Comparison of ENCODE assay signal across 12 mouse cellular contexts in genomic region chr16:95872436-95872835, GRCm38 (mm10).
DNase-seq lines count a peak whose midpoint lies in the region; ATAC-seq and TF ChIP-seq lines count a peak whose summit lies in the region.
"Had no signal": no experiment of that assay in that cellular context is flagged by ENCODE, and none has a peak within 500 bp of the region (broad histone marks: within the 10 kb centered on the region; RNA-seq: fewer than 3 reads in every experiment).

No protein-coding gene starts in this region.

- no peak overlapping the region for H3K9ac ChIP-seq in kidney, embryonic 14.5 days (ENCODE audit: low read depth, low read length)
- H3K9ac ChIP-seq in heart, embryonic 16.5 days (ENCODE audit: low read length) = no peak overlapping the region
- H3K9ac ChIP-seq in hindbrain, embryonic 14.5 days = no peak overlapping the region
- H3K9ac ChIP-seq in hindbrain, embryonic 16.5 days (ENCODE audit: low read depth, low read length) = no peak overlapping the region
- H3K9ac ChIP-seq: embryonic facial prominence, embryonic 13.5 days; forebrain, postnatal 0 days had no signal

- no peaks in the 10 kb centered on the region for H3K27me3 ChIP-seq in kidney, adult 2 months (replicated peaks; ENCODE audit: control insufficient read depth, insufficient read depth, low read length)
- H3K27me3 ChIP-seq in kidney, embryonic 14.5 days (ENCODE audit: control insufficient read depth, insufficient read depth, low read length) = no peaks in the 10 kb centered on the region
- no peaks in the 10 kb centered on the region for H3K27me3 ChIP-seq in heart, embryonic 16.5 days (ENCODE audit: control insufficient read depth, insufficient read depth, low read length)
- no peaks in the 10 kb centered on the region for H3K27me3 ChIP-seq in limb, embryonic 10.5 days (ENCODE audit: low read depth, poor library complexity, severe bottlenecking)
- H3K27me3 ChIP-seq in hindbrain, embryonic 14.5 days (ENCODE audit: control insufficient read depth, insufficient read depth, low read length) = no peaks in the 10 kb centered on the region
- H3K27me3 ChIP-seq in hindbrain, embryonic 16.5 days (replicated peaks; ENCODE audit: control insufficient read depth, insufficient read depth, low read length) = no peaks in the 10 kb centered on the region
- H3K27me3 ChIP-seq: CH12.LX; embryonic facial prominence, embryonic 13.5 days had no signal

- 43% methylated on average over 3 of the region's 3 CpGs for WGBS in kidney, adult 2 months
- WGBS in kidney, embryonic 14.5 days = 32% methylated on average over 3 of the region's 3 CpGs
- 56% methylated on average over 3 of the region's 3 CpGs for WGBS in heart, embryonic 16.5 days
- 50% methylated on average over 3 of the region's 3 CpGs for WGBS in limb, embryonic 10.5 days
- WGBS in hindbrain, embryonic 14.5 days = 76% methylated on average over 3 of the region's 3 CpGs
- 74% methylated on average over 3 of the region's 3 CpGs for whole genome bisulfite sequencing in hindbrain, embryonic 16.5 days

- peak overlapping the region; percentile 54; the same call in 1 of the 2 replicates for H3K27ac ChIP-seq in kidney, adult 2 months (ENCODE audit: insufficient read depth, low read depth, low read length)
- no peak overlapping the region for H3K27ac ChIP-seq in kidney, embryonic 14.5 days (ENCODE audit: low read depth, low read length)
- H3K27ac ChIP-seq in gastrocnemius, adult 2 months = peak overlapping the region; percentile 52; the same call in 1 of the 2 replicates
- peak overlapping the region; percentile 33 for H3K27ac ChIP-seq in heart, embryonic 16.5 days (ENCODE audit: low read length)
- peak overlapping the region; percentile 53; the same call in 1 of the 2 replicates for H3K27ac ChIP-seq in limb, embryonic 10.5 days
- no peak overlapping the region for H3K27ac ChIP-seq in hindbrain, embryonic 14.5 days
- H3K27ac ChIP-seq in hindbrain, embryonic 16.5 days (ENCODE audit: low read depth, low read length) = no peak overlapping the region
- H3K27ac ChIP-seq: embryonic facial prominence, embryonic 13.5 days had no signal

- H3K9me3 ChIP-seq in kidney, embryonic 14.5 days (ENCODE audit: control insufficient read depth, low read length) = no peaks in the 10 kb centered on the region
- no peaks in the 10 kb centered on the region for H3K9me3 ChIP-seq in heart, embryonic 16.5 days (replicated peaks; ENCODE audit: control insufficient read depth, low read length)
- no peaks in the 10 kb centered on the region for H3K9me3 ChIP-seq in limb, embryonic 10.5 days (replicated peaks)
- H3K9me3 ChIP-seq in hindbrain, embryonic 14.5 days (ENCODE audit: control insufficient read depth, low read length) = no peaks in the 10 kb centered on the region
- no peaks in the 10 kb centered on the region for H3K9me3 ChIP-seq in hindbrain, embryonic 16.5 days (ENCODE audit: control insufficient read depth, low read length)
- H3K9me3 ChIP-seq: embryonic facial prominence, embryonic 13.5 days had no signal

- no peak for TF ChIP-seq POLR2A in kidney, adult 2 months (IDR thresholded peaks at IDR 0.05; ENCODE audit: low read depth, low read length)

- H3K4me2 ChIP-seq in kidney, embryonic 14.5 days (replicated peaks; ENCODE audit: low read depth, low read length) = no peak overlapping the region
- H3K4me2 ChIP-seq in heart, embryonic 16.5 days (ENCODE audit: low read depth, low read length) = no peak overlapping the region
- no peak overlapping the region for H3K4me2 ChIP-seq in hindbrain, embryonic 14.5 days (replicated peaks)
- no peak overlapping the region for H3K4me2 ChIP-seq in hindbrain, embryonic 16.5 days (ENCODE audit: low read length)
- H3K4me2 ChIP-seq: embryonic facial prominence, embryonic 13.5 days had no signal

- no peaks in the 10 kb centered on the region for H3K4me1 ChIP-seq in kidney, adult 2 months (ENCODE audit: control insufficient read depth, insufficient read depth, low read length)
- H3K4me1 ChIP-seq in kidney, embryonic 14.5 days (ENCODE audit: control insufficient read depth, insufficient read depth, low read length) = no peaks in the 10 kb centered on the region
- no peaks in the 10 kb centered on the region for H3K4me1 ChIP-seq in heart, embryonic 16.5 days (ENCODE audit: control insufficient read depth, insufficient read depth, low read length)
- peaks cover 26% of the 10 kb centered on the region for H3K4me1 ChIP-seq in limb, embryonic 10.5 days
- H3K4me1 ChIP-seq in hindbrain, embryonic 14.5 days (replicated peaks; ENCODE audit: control insufficient read depth, insufficient read depth, low read length) = no peaks in the 10 kb centered on the region
- no peaks in the 10 kb centered on the region for H3K4me1 ChIP-seq in hindbrain, embryonic 16.5 days (ENCODE audit: control insufficient read depth, insufficient read depth, low read depth, low read length)
- H3K4me1 ChIP-seq: embryonic facial prominence, embryonic 13.5 days had no signal

- H3K4me3 ChIP-seq in kidney, adult 2 months (ENCODE audit: insufficient read depth, low read depth, low read length) = no peak overlapping the region
- no peak overlapping the region for H3K4me3 ChIP-seq in kidney, embryonic 14.5 days (ENCODE audit: low read length)
- H3K4me3 ChIP-seq in gastrocnemius, adult 2 months = no peak overlapping the region
- H3K4me3 ChIP-seq in heart, embryonic 16.5 days (ENCODE audit: low read length) = no peak overlapping the region
- no peak overlapping the region for H3K4me3 ChIP-seq in limb, embryonic 10.5 days
- H3K4me3 ChIP-seq in hindbrain, embryonic 14.5 days (replicated peaks; ENCODE audit: low read length) = no peak overlapping the region
- no peak overlapping the region for H3K4me3 ChIP-seq in hindbrain, embryonic 16.5 days (ENCODE audit: low read length)
- H3K4me3 ChIP-seq: embryonic facial prominence, embryonic 13.5 days had no signal

- H3K36me3 ChIP-seq in kidney, adult 2 months (ENCODE audit: control insufficient read depth, insufficient read depth, low read length) = no peaks in the 10 kb centered on the region
- no peaks in the 10 kb centered on the region for H3K36me3 ChIP-seq in kidney, embryonic 14.5 days (ENCODE audit: control insufficient read depth, insufficient read depth, low read length)
- no peaks in the 10 kb centered on the region for H3K36me3 ChIP-seq in heart, embryonic 16.5 days (ENCODE audit: control insufficient read depth, insufficient read depth)
- no peaks in the 10 kb centered on the region for H3K36me3 ChIP-seq in limb, embryonic 10.5 days
- no peaks in the 10 kb centered on the region for H3K36me3 ChIP-seq in hindbrain, embryonic 14.5 days (replicated peaks; ENCODE audit: control insufficient read depth, insufficient read depth)
- H3K36me3 ChIP-seq in hindbrain, embryonic 16.5 days (ENCODE audit: control insufficient read depth, insufficient read depth, low read length) = no peaks in the 10 kb centered on the region
- H3K36me3 ChIP-seq: embryonic facial prominence, embryonic 13.5 days had no signal

- intact Hi-C loops in gastrocnemius, adult 2 months (cut with DNase I) = no loop called here

- no peak for TF ChIP-seq CTCF in kidney, adult 2 months (conservative IDR thresholded peaks at IDR 0.05; ENCODE audit: insufficient read depth, insufficient read length, low read depth, low read length)
- TF ChIP-seq CTCF in gastrocnemius, adult 2 months (IDR thresholded peaks at IDR 0.05) = no peak

- peak; percentile 78 for DNase-seq in kidney, adult 2 months
- peak; percentile 50 for DNase-seq in gastrocnemius, adult 2 months
- no peak for DNase-seq in limb, embryonic 10.5 days (ENCODE audit: low spot score)
- DNase-seq in hindbrain, embryonic 14.5 days (ENCODE audit: low spot score) = no peak
- DNase-seq: cerebellum, adult 11 months; forebrain, postnatal 0 days had no signal

- ATAC-seq in kidney, embryonic 14.5 days (ENCODE audit: low FRiP score, low TSS enrichment) = no peak
- 0 out of 2 replicates have a peak, but pooled peaks have one; percentile 33 for ATAC-seq in heart, embryonic 16.5 days (replicated peaks; ENCODE audit: extremely low read depth, insufficient read depth, low FRiP score)
- ATAC-seq in hindbrain, embryonic 14.5 days (ENCODE audit: low FRiP score) = no peak
- ATAC-seq in megakaryocyte progenitor cell, adult 5-6 weeks (replicated peaks; ENCODE audit: poor library complexity) = no peak
- ATAC-seq in hindbrain, embryonic 16.5 days = no peak
- ATAC-seq: forebrain, postnatal 0 days had no signal

Comparison
In these comparisons a context has a peak if more than half of its experiments do, and no peak if none do; other contexts are left out.
1. H3K27ac ChIP-seq: peak in kidney, adult 2 months (single experiment), gastrocnemius, adult 2 months (single experiment), heart, embryonic 16.5 days (single experiment) and limb, embryonic 10.5 days (single experiment); none in kidney, embryonic 14.5 days (single experiment), hindbrain, embryonic 14.5 days (single experiment) and hindbrain, embryonic 16.5 days (single experiment).
2. DNase-seq: peak in kidney, adult 2 months (single experiment) and gastrocnemius, adult 2 months (single experiment); none in limb, embryonic 10.5 days (single experiment) and hindbrain, embryonic 14.5 days (single experiment).